Mouse (Mus musculus) myocyte (in vitro differentiated cells): Measurements from ENCODE around the gene Tnnc1. TPM values are rescaled to one million over a fixed set of nuclear protein-coding genes. Genes with fewer than 3 reads are reported as not detected.

ENCODE experiments used
- H3K27me3 ChIP-seq: one replicate; pipeline ENCODE4 v1.6.1; 2011; ENCODE audit not compliant: control insufficient read depth, insufficient read depth, insufficient read length
- H3K36me3 ChIP-seq: one replicate; pipeline ENCODE4 v1.6.1; 2011; ENCODE audit not compliant: control insufficient read depth, insufficient read depth
- H3K4me2 ChIP-seq: one replicate; pipeline ENCODE4 v1.6.1; 2011; ENCODE audit warnings: low read depth, control low read depth
- H3K4me3 ChIP-seq: one replicate; pipeline ENCODE4 v1.5.1; 2011; ENCODE audit warnings: mild to moderate bottlenecking, control low read depth, moderate library complexity
- H3K79me2 ChIP-seq: one replicate; pipeline ENCODE4 v1.6.1; 2011; ENCODE audit not compliant: control insufficient read depth, insufficient read depth
- H3ac ChIP-seq: one replicate; pipeline ENCODE4 v1.6.1; 2011; ENCODE audit not compliant: control insufficient read depth, insufficient read length
- CEBPB ChIP-seq: IDR thresholded peaks from 2 replicates; pipeline ENCODE4 v1.6.1; 2011; ENCODE audit warnings: mild to moderate bottlenecking, moderate library complexity; ENCODE audit not compliant: poor library complexity, insufficient read depth, severe bottlenecking
- E2F4 ChIP-seq: IDR thresholded peaks from one replicate; pipeline ENCODE4 v1.6.1; 2011; ENCODE audit warnings: mild to moderate bottlenecking, control low read depth, moderate library complexity; ENCODE audit not compliant: insufficient read depth
- MAX ChIP-seq: IDR thresholded peaks from one replicate; pipeline ENCODE4 v1.6.1; 2011; ENCODE audit warnings: low read depth, mild to moderate bottlenecking, control low read depth
- MYOD1 ChIP-seq, 3 experiments: IDR thresholded peaks; one replicate each; pipeline ENCODE4 v1.6.1; 2011; ENCODE audit warnings: control low read depth in 2 of 3, low read depth in 2 of 3, mild to moderate bottlenecking in 2 of 3, moderate library complexity in 1 of 3; ENCODE audit not compliant: insufficient read length in 2 of 3, control insufficient read depth in 1 of 3
- MYOG ChIP-seq, 3 experiments: IDR thresholded peaks; one replicate each; pipeline ENCODE4 v1.6.1; 2011; ENCODE audit warnings: control low read depth in 2 of 3, low read depth in 2 of 3, mild to moderate bottlenecking in 2 of 3; ENCODE audit not compliant: insufficient read length in 2 of 3, control insufficient read depth in 1 of 3, insufficient read depth in 1 of 3
- POLR2A ChIP-seq: IDR thresholded peaks from one replicate; pipeline ENCODE4 v1.6.1; 2011; ENCODE audit warnings: low read depth, mild to moderate bottlenecking, control low read depth, moderate library complexity; ENCODE audit not compliant: insufficient read length
- POLR2AphosphoS2 ChIP-seq: IDR thresholded peaks from one replicate; pipeline ENCODE4 v1.6.1; 2011; ENCODE audit warnings: low read depth, control low read depth; ENCODE audit not compliant: insufficient read length
- REST ChIP-seq: IDR thresholded peaks from one replicate; pipeline ENCODE4 v1.6.1; 2011; ENCODE audit warnings: mild to moderate bottlenecking, control low read depth, moderate library complexity; ENCODE audit not compliant: insufficient read depth, insufficient read length
- SRF ChIP-seq: IDR thresholded peaks from one replicate; pipeline ENCODE4 v1.6.1; 2011; ENCODE audit warnings: low read depth; ENCODE audit not compliant: control insufficient read depth, insufficient read length
- TCF12 ChIP-seq: IDR thresholded peaks from one replicate; pipeline ENCODE4 v1.6.1; 2011; ENCODE audit warnings: mild to moderate bottlenecking, control low read depth; ENCODE audit not compliant: poor library complexity, insufficient read depth, severe bottlenecking
- TCF3 ChIP-seq: IDR thresholded peaks from one replicate; pipeline ENCODE4 v1.6.1; 2011; ENCODE audit warnings: low read depth, control low read depth; ENCODE audit not compliant: insufficient read length
- USF1 ChIP-seq: IDR thresholded peaks from one replicate; pipeline ENCODE4 v1.6.1; 2011; ENCODE audit warnings: low read depth, mild to moderate bottlenecking, control low read depth, moderate library complexity
- polyA plus RNA-seq: library from polyadenylated mRNA; unstranded; fragments of >200 nt; fragmentation: generic; extraction: Trizol; gene quantifications from one replicate; pipeline ENCODE4 v1.2.1, GENCODE M21; 2012; ENCODE audit warnings: missing spikeins

Tnnc1 gene
- polyA plus RNA-seq, 1 experiment: 7,028 TPM

- TF ChIP-seq CEBPB (no peak), MYOD1 (IDR thresholded peaks at IDR 0.05; ENCODE audit: control insufficient read depth in 1 of 3, insufficient read length in 2 of 3, low read depth in 2 of 3) (peak in 2 of 3 experiments; percentile 28), MAX (no peak), TCF3 (no peak), MYOG (IDR thresholded peaks at IDR 0.05; ENCODE audit: control insufficient read depth in 1 of 3, insufficient read depth in 1 of 3, insufficient read length in 2 of 3, low read depth in 2 of 3) (peak in 2 of 3 experiments; percentile 8 to 33), USF1 (no peak), TCF12 (no peak), E2F4 (no peak), REST (no peak)
- H3K4me3 ChIP-seq: no peak overlapping the region
- H3K4me2 ChIP-seq: no peak overlapping the region
- H3ac ChIP-seq: no peak overlapping the region
- peaks cover 14% of the 10 kb centered on the region for H3K36me3 ChIP-seq
- H3K79me2 ChIP-seq: no peaks in the 10 kb centered on the region
- H3K27me3 ChIP-seq: no peaks in the 10 kb centered on the region
Observed at GRCm38 (mm10) chr14:31166827-31167226, 41.3 kb upstream of the Tnnc1 start.

DNA sequence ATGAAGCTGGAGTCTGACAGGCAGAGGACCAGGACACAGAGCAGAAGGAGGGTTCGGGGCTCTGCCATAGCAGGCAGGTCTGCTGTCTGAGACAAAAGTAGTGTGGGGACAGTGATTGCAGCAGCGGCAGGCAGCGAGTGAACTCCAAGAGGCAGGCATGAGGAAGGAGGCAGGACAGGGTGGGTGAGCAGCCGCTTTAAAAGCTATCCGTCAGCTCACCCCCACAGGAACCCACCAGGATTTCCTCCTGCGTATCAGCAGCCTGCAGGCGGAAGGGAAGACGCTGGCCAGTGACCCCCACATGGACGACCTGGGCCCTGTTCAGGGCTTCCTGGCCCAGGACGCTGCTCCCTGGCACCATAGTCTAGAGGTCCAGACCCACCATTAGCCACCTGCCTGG is 39.7 kb upstream of the Tnnc1 start, which contains the start of gene Stab1:
TSS of gene Stab1 (minus strand) at position 217 of the 400 bp plus-strand sequence.
- Histone ChIP-seq H3K4me3 (no peak within 1 kb of the TSS), H3K27me3 (no peaks in the 10 kb centered on the region), H3K4me2 (no peak within 1 kb of the TSS), H3K79me2 (no peaks in the 10 kb centered on the region), H3K36me3 (peaks cover 30% of the 10 kb centered on the region), H3ac (no peak within 1 kb of the TSS)
- TF ChIP-seq E2F4: no peak

GRCm38 (mm10) chr14:31169508-31169907 is 38.6 kb upstream of the Tnnc1 start:
- peaks cover 38% of the 10 kb centered on the region for H3K36me3 ChIP-seq
- H3K4me3 ChIP-seq: no peak overlapping the region
- H3ac ChIP-seq: no peak overlapping the region
- H3K27me3 ChIP-seq: no peaks in the 10 kb centered on the region
- no peaks in the 10 kb centered on the region for H3K79me2 ChIP-seq
- H3K4me2 ChIP-seq: no peak overlapping the region
- TF ChIP-seq TCF12: no peak
- TF ChIP-seq POLR2AphosphoS2: peak; percentile 55

- H3K79me2 ChIP-seq: no peaks in the 10 kb centered on the region
- no peaks in the 10 kb centered on the region for H3K27me3 ChIP-seq
- no peak overlapping the region for H3K4me2 ChIP-seq
- H3ac ChIP-seq: no peak overlapping the region
- no peak for TF ChIP-seq MAX
- TF ChIP-seq SRF: no peak
- no peak for TF ChIP-seq REST
- no peak for TF ChIP-seq E2F4
- TF ChIP-seq MYOG (IDR thresholded peaks at IDR 0.05; ENCODE audit: control insufficient read depth in 1 of 3, insufficient read depth in 1 of 3, insufficient read length in 2 of 3, low read depth in 2 of 3): no peak
- no peak for TF ChIP-seq MYOD1 (IDR thresholded peaks at IDR 0.05; ENCODE audit: control insufficient read depth in 1 of 3, insufficient read length in 2 of 3, low read depth in 2 of 3)
- no peak for TF ChIP-seq USF1
- no peak for TF ChIP-seq POLR2A
- TF ChIP-seq TCF12: no peak
- no peak for TF ChIP-seq TCF3
- no peak for TF ChIP-seq POLR2AphosphoS2
- no peak for TF ChIP-seq CEBPB
- no peak overlapping the region for H3K4me3 ChIP-seq
- H3K36me3 ChIP-seq: peaks cover 48% of the 10 kb centered on the region
Observed at GRCm38 (mm10) chr14:31170963-31171362, 37.1 kb upstream of the Tnnc1 start.

- Histone ChIP-seq H3K4me2 (no peak overlapping the region), H3K36me3 (peaks cover 48% of the 10 kb centered on the region), H3K4me3 (no peak overlapping the region), H3K79me2 (no peaks in the 10 kb centered on the region), H3ac (no peak overlapping the region), H3K27me3 (no peaks in the 10 kb centered on the region)
- no peak for TF ChIP-seq MYOG (IDR thresholded peaks at IDR 0.05; ENCODE audit: control insufficient read depth in 1 of 3, insufficient read depth in 1 of 3, insufficient read length in 2 of 3, low read depth in 2 of 3)
- TF ChIP-seq POLR2A: peak; percentile 25
Observed at GRCm38 (mm10) chr14:31171386-31171785, 36.7 kb upstream of the Tnnc1 start.

GRCm38 (mm10) chr14:31171821-31172220 is 36.3 kb upstream of the Tnnc1 start:
- H3ac ChIP-seq: no peak overlapping the region
- no peaks in the 10 kb centered on the region for H3K79me2 ChIP-seq
- no peak overlapping the region for H3K4me2 ChIP-seq
- peaks cover 48% of the 10 kb centered on the region for H3K36me3 ChIP-seq
- H3K4me3 ChIP-seq: no peak overlapping the region
- H3K27me3 ChIP-seq: no peaks in the 10 kb centered on the region
- TF ChIP-seq E2F4 (no peak), TCF3 (no peak), POLR2AphosphoS2 (no peak), SRF (no peak), MYOG (IDR thresholded peaks at IDR 0.05; ENCODE audit: control insufficient read depth in 1 of 3, insufficient read depth in 1 of 3, insufficient read length in 2 of 3, low read depth in 2 of 3) (no peak), REST (no peak), MAX (no peak), CEBPB (no peak), USF1 (no peak), POLR2A (no peak), TCF12 (no peak), MYOD1 (IDR thresholded peaks at IDR 0.05; ENCODE audit: control insufficient read depth in 1 of 3, insufficient read length in 2 of 3, low read depth in 2 of 3) (no peak)
